Mouse (Mus musculus) spleen, adult 2 months (tissue): ENCODE data around the gene Klk1b8.
"Not testable (repeated sequence)": the region's sequence is repeated elsewhere in the genome, so short reads cannot be mapped to it uniquely, and the experiment has no call there.

Source experiments
- CTCF ChIP-seq: fragments of 200-500 bp; IDR thresholded peaks from 2 replicates; pipeline ENCODE4 v1.5.1; 2011; ENCODE audit warnings: mild to moderate bottlenecking, inconsistent platforms; ENCODE audit not compliant: insufficient read depth, insufficient read length, insufficient replicate concordance; ENCODE audit errors: extremely low read depth
- POLR2A ChIP-seq: fragments of 200-500 bp; IDR thresholded peaks from 2 replicates; pipeline ENCODE4 v1.6.1; 2011; ENCODE audit warnings: low read depth, low read length, inconsistent platforms

GRCm38 (mm10) chr7:43975761-43976160 is 25.3 kb downstream of the Klk1b8 start, which contains the start of gene Klk1b9:
- not testable (repeated sequence) for TF ChIP-seq CTCF, POLR2A
